Mouse (Mus musculus) yolk sac, embryonic 10.5 days (tissue): ENCODE measurements at regions not wholly inside any gene's neighbourhood (a gene's known extent, or its start where the extent isn't known, plus 50 kb on each side); places are given as distances from the start of the nearest gene placed in this dataset.

Experiments used
- DNase-seq: peaks from one replicate; pipeline ENCODE4 v3.0.0-alpha.2; 2017; ENCODE audit warnings: low spot score

DNA sequence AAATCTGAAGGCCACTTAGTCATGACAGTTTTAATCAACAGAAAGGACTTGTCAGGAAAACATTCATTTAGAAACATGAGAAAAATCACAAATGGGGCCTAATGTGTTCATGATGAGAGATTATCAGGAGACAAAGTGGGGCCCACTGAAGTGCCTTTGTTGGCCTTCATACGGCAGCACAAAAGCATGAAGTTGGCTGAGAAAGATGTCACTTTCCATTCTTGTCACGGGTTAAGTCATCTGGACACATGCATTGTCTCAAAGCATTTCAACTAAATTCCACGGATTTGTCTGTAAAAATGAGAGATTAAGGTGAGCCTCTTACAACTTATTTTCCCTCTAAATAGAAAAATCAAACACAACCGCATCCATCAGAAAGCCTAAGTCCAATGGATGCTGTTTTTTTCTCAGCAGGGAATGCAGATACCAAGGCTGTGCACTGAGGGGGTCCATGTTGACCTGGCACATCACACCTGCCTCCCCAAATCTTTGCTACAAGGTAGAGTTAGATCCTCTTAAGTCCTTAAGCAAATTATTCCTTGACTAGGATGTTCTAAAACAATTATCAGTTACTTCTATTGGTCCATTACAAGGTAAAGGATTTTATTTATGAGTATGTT, 1679.2 kb downstream of the 4930444P10Rik start:
- no peak for DNase-seq

DNA sequence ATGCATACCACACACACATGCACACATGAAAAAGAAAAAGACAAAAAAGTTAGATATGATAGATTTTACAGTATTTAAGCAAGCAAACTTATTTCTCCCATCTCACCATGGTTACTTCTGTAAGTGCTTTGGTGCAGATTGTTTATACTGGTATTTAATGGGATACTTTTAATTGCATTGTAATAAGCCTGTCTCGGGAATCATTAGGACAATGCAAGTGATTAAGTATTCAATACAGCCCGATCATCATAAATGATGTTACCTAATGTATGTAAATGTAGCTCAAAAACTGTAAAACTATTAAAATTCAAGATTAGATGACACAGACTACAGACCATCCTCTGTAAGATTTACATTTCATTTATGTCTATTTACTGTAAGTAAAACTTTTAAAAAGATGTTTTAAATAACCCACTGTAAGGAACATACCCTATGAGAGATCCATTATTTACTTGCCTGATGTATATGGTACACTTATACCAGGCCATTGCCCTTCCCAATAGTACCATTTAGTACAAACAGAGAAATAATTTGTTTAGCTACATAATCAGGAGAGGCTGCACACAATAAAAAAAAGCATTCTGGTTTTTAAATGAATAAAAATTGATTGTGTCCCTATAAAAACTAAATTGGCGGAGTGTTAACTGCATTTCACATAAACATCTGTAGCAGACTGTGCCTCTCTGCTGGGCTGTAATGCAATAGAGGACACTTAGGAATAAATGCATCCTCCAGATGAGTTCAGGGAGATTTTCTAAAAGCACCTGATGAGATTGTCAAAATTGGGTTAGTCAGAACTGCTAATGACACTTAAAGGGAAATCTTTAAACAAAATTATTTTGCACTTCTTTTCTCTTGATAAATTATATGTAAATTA, 1722.9 kb downstream of the 4930444P10Rik start:
- DNase-seq, result no peak

DNA sequence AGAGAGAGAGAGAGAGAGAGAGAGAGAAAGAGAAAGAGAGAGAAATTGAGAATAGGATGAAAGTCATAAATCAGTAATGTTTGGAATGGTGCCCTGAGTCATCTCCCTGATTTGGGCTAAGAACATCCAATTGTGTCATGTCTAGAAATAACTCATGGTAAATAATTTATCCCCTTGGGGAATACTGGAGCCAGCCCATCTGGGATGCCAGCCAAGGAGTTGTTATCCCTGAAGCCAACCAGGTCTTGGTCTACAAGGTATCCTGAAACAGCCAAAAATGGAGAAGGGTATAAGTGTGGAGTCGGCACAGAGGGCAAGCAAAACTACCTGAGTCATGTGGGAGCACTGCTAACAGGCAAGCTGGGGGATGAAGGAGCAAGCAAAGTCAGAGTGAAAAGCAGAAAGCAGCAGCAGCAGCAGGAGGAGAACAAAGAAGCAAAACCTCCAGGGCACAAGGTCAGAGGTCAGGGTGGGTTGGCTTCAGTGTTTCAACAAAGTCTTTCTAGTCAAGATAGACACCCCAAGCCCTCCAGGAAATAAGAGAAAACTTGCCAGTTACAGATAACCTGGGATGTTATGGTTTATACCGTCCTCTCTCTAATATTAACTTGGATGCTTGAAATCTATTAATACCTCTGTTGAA, 1733.0 kb downstream of the 4930444P10Rik start:
- no peak for DNase-seq
